Mouse (Mus musculus): Measurements from ENCODE around the gene Cdkn1a.

DNA sequence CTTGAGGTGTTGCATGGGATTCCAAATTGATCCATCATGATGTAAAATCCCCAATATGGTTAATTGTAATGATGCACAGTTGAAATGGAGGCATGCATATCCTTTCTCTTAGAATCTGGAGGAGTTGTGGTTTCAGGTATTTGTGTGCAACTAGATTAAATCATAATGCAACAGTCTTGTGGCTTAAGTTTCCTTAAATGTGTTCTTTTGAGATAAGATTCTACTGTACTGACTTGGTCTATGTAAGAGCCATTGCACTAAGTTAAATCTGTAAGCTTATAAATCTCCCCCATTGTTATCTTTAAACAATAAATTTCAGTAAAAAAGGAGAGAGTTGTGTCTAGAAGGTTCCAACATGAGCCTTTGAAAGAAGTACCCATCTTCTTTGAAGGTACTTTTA is 48.2 kb upstream of the Cdkn1a start:
- TF ChIP-seq POLR2A (IDR thresholded peaks at IDR 0.05; ENCODE audit: borderline replicate concordance, extremely low read depth, insufficient read depth, insufficient read length, poor library complexity, severe bottlenecking) = no peak
- no peak for TF ChIP-seq CTCF (IDR thresholded peaks at IDR 0.05; ENCODE audit: borderline replicate concordance, extremely low read depth, insufficient read depth, insufficient read length)

Data from brain, embryonic 14.5 days (tissue).